Mouse (Mus musculus): ENCODE results near the gene P2rx7.

- TF ChIP-seq CTCF (conservative IDR thresholded peaks at IDR 0.05; ENCODE audit: insufficient read depth, insufficient read length, low read depth, low read length) (no peak), POLR2A (IDR thresholded peaks at IDR 0.05; ENCODE audit: low read depth, low read length) (no peak)
Measured at GRCm38 (mm10) chr5:122735853-122736252, 92.1 kb downstream of the P2rx7 start.
